Mouse (Mus musculus) liver, embryonic 14.5 days (tissue): Measurements from ENCODE around the gene Gtsf1. TPM values are rescaled to one million over a fixed set of nuclear protein-coding genes. Genes with fewer than 3 reads are reported as not detected.

Source experiments
- ATAC-seq: fragments of 200-750 bp; cut with Nextera tagmentation; 2 replicates; pipeline ENCODE4 v1.8.0; 2017; ENCODE audit warnings: moderate number of reproducible peaks, mild to moderate bottlenecking, moderate library complexity; ENCODE audit not compliant: insufficient read depth
- DNase-seq, 3 experiments: peaks; one replicate each; pipeline ENCODE4 v3.0.0-alpha.2; 2012 to 2013; ENCODE audit warnings: low read depth in 3 of 3, low spot score in 3 of 3
- H3K27ac ChIP-seq: fragments of 300-500 bp; sonication (generic); 2 replicates; pipeline ENCODE4 v1.5.1; 2014; ENCODE audit warnings: moderate library complexity, mild to moderate bottlenecking, control low read depth, inconsistent platforms
- H3K27me3 ChIP-seq: fragments of 300-500 bp; sonication (generic); 2 replicates; pipeline ENCODE4 v1.6.1; 2014; ENCODE audit warnings: mild to moderate bottlenecking, low read length, moderate library complexity; ENCODE audit not compliant: control insufficient read depth, insufficient read depth
- H3K36me3 ChIP-seq: fragments of 300-500 bp; sonication (generic); replicated peaks from 2 replicates; pipeline ENCODE4 v1.6.1; 2014; ENCODE audit warnings: low read depth; ENCODE audit not compliant: control insufficient read depth, insufficient read depth
- H3K4me1 ChIP-seq, 2 experiments: fragments of 200-500 bp in 1 of 2; fragments of 300-500 bp in 1 of 2; sonication (generic) in 1 of 2; replicated peaks; 2 replicates each; pipeline ENCODE4 v1.6.1; 2012 to 2014; ENCODE audit warnings: antibody characterized with exemption in 1 of 2, inconsistent platforms in 1 of 2, low read length in 1 of 2; ENCODE audit not compliant: control insufficient read depth in 2 of 2, insufficient read depth in 2 of 2
- H3K4me2 ChIP-seq: fragments of 300-500 bp; sonication (generic); 2 replicates; pipeline ENCODE4 v1.6.1; 2014; ENCODE audit warnings: low read depth, mild to moderate bottlenecking, control low read depth, moderate library complexity
- H3K4me3 ChIP-seq, 2 experiments: fragments of 200-500 bp in 1 of 2; fragments of 300-500 bp in 1 of 2; sonication (generic) in 1 of 2; 2 replicates each; pipeline ENCODE4 v1.5.1; 2012 to 2014; ENCODE audit warnings: low read depth in 2 of 2, low read length in 2 of 2, mild to moderate bottlenecking in 2 of 2, control low read depth in 1 of 2, inconsistent platforms in 1 of 2, moderate library complexity in 1 of 2; ENCODE audit not compliant: insufficient read depth in 1 of 2
- H3K9ac ChIP-seq: fragments of 300-500 bp; sonication (generic); replicated peaks from 2 replicates; pipeline ENCODE4 v1.6.1; 2014; ENCODE audit warnings: mild to moderate bottlenecking, control low read depth, moderate library complexity
- H3K9me3 ChIP-seq: fragments of 300-500 bp; sonication (generic); 2 replicates; pipeline ENCODE4 v1.6.1; 2016; ENCODE audit warnings: low read length, mixed read lengths; ENCODE audit not compliant: control insufficient read depth
- CTCF ChIP-seq: IDR thresholded peaks from 2 replicates; pipeline ENCODE4 v1.5.1; 2016; ENCODE audit warnings: antibody characterized with exemption, low read depth, control low read depth
- EP300 ChIP-seq: IDR thresholded peaks from 2 replicates; pipeline ENCODE4 v1.6.1; 2016; ENCODE audit warnings: antibody characterized with exemption, low read depth
- WGBS: fragments of 180-500 bp; shearing (Covaris S2); extraction: QIAGEN DNeasy Blood & Tissue Kit; methylation state at CpG from one replicate; pipeline ENCODE4 v1.1.7; 2014; ENCODE audit not compliant: insufficient replicate concordance; 5-methylcytosine and 5-hydroxymethylcytosine counted together
- polyA plus RNA-seq, 2 experiments: library from polyadenylated mRNA; depleted of rRNA in 1 of 2; stranded (reverse) in 1 of 2; unstranded in 1 of 2; fragments of >200 nt; fragmentation: Nextera tagmentation in 1 of 2; extraction: Ambion mirVana in 1 of 2; gene quantifications; 2 replicates each; pipeline versions ENCODE4 v1.2.1 to v1.2.3; 2012 to 2014

The Gtsf1 gene
- polyA plus RNA-seq, 2 experiments = not detected

- peaks cover 0 to 9% of the 10 kb centered on the region in 2 experiments; a peak in 2 of 4 replicates for H3K4me1 ChIP-seq
- no peaks in the 10 kb centered on the region for H3K36me3 ChIP-seq
- H3K27me3 ChIP-seq = no peaks in the 10 kb centered on the region; the same call in 1 of the 2 replicates
- H3K4me3 ChIP-seq = no peak overlapping the region
- ATAC-seq = no peak
- no peak overlapping the region for H3K27ac ChIP-seq
- no peak overlapping the region for H3K9ac ChIP-seq
- TF ChIP-seq EP300 = no peak
- no peak for TF ChIP-seq CTCF
- WGBS = 34% methylated on average over 2 of the region's 2 CpGs
- no peaks in the 10 kb centered on the region for H3K9me3 ChIP-seq
- H3K4me2 ChIP-seq = no peak overlapping the region
- no peak for DNase-seq
Observed at GRCm38 (mm10) chr15:103371208-103371607, 59.1 kb downstream of the Gtsf1 start.

DNA sequence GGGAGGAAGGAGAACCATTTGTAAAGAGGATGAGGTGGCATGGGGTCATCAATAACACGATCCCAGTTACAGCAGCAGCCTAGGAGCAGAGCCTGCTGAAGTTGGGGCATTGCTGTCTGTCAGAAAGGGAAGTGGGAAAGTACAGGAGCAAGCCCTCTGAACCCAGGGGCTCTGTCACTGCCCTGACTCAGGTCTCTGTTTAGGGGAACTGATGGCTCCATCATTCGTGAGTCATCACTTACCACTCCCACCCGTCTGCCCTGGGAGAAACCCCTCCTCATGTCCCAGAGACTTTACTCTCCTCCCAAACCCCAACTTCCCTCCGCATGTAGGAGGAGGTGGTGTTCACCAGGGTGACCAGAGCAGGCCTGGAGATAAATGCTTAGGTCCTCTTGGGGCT is 59.8 kb downstream of the Gtsf1 start:
- Histone ChIP-seq H3K27ac (no peak overlapping the region), H3K4me3 (no peak overlapping the region), H3K4me1 (peaks cover 0 to 9% of the 10 kb centered on the region in 2 experiments; a peak in 2 of 4 replicates), H3K36me3 (no peaks in the 10 kb centered on the region), H3K9me3 (no peaks in the 10 kb centered on the region), H3K27me3 (no peaks in the 10 kb centered on the region; the same call in 1 of the 2 replicates), H3K9ac (no peak overlapping the region), H3K4me2 (no peak overlapping the region)
- WGBS = 7% methylated on average over 4 of the region's 4 CpGs
- no peak for DNase-seq
- no peak for ATAC-seq
- TF ChIP-seq EP300 = no peak
- no peak for TF ChIP-seq CTCF

- no peak for ATAC-seq
- Histone ChIP-seq H3K27me3 (no peaks in the 10 kb centered on the region; the same call in 1 of the 2 replicates), H3K27ac (no peak overlapping the region), H3K4me3 (no peak overlapping the region), H3K4me1 (peaks cover 0 to 17% of the 10 kb centered on the region in 2 experiments; a peak in 3 of 4 replicates), H3K9ac (no peak overlapping the region), H3K4me2 (no peak overlapping the region), H3K9me3 (no peaks in the 10 kb centered on the region), H3K36me3 (no peaks in the 10 kb centered on the region)
- no peak for DNase-seq
- 61% methylated on average over 1 of the region's 1 CpGs for WGBS
- TF ChIP-seq CTCF (no peak), EP300 (no peak)
Observed at GRCm38 (mm10) chr15:103369123-103369522, 61.1 kb downstream of the Gtsf1 start.

DNA sequence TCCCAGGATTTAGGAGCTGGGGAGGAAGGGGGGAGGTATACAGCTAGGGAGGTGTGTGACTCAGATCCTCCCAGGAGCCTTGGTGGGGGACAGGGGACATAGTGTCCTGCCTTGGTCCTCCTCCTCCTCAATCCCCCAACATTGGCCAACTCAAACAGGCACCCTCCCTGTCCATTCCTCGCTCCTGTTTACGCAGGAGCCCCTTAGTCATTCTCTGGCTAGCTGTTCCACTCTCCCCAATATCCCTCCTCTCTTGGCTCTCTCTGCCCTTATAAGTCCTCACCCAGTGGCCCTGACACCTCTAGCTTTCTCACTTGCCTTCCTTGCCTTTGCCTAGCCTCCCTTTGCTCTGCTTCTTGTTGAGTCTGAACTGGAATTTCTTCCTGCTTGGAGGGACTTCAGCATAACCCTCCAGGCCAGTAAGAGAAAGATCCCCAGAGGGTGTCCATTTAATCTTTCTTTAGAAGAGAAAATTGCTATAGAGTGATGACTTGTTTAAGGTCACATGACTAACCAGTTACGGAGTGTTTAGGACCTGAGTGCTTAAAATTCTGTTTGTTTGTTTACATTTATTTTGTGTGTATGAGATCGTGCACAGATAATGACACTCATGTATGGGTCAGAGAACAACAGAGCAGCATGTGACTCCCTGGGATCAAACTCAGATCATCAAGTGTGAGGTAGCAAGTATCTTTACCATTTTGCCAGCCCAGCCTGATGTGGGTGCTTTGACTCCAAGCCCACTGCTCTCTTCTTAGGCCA is 61.9 kb downstream of the Gtsf1 start:
- ATAC-seq (no peak), DNase-seq (no peak)
- TF ChIP-seq CTCF (no peak), EP300 (no peak)
- Histone ChIP-seq H3K4me3 (no peak overlapping the region), H3K4me2 (no peak overlapping the region), H3K4me1 (peaks cover 0 to 22% of the 10 kb centered on the region in 2 experiments; a peak in 3 of 4 replicates), H3K9ac (no peak overlapping the region), H3K9me3 (no peaks in the 10 kb centered on the region), H3K27ac (no peak overlapping the region), H3K36me3 (no peaks in the 10 kb centered on the region), H3K27me3 (no peaks in the 10 kb centered on the region; the same call in 1 of the 2 replicates)
- 75% methylated on average over 4 of the region's 4 CpGs for whole genome bisulfite sequencing

GRCm38 (mm10) chr15:103366376-103367149 is 63.7 kb downstream of the Gtsf1 start, which contains the start of gene Itga5:
Gene Itga5, minus strand, starts transcription at chr15:103366763.
- peaks cover 0 to 36% of the 10 kb centered on the region in 2 experiments for H3K4me1 ChIP-seq
- TF ChIP-seq CTCF (no peak), EP300 (no peak)
- under 1% methylated on average over 50 of the region's 51 CpGs for WGBS

More at GRCm38 (mm10) chr15:103366376-103367149, 63.7 kb downstream of the Gtsf1 start, which contains the start of gene Itga5:
- ATAC-seq (peak; percentile 22), DNase-seq (no peak)
- Histone ChIP-seq H3K4me3 (peak within 1 kb of the TSS; percentile 63 to 74), H3K4me2 (peak within 1 kb of the TSS; percentile 82), H3K9me3 (no peaks in the 10 kb centered on the region), H3K36me3 (no peaks in the 10 kb centered on the region), H3K9ac (peak within 1 kb of the TSS; percentile 71), H3K27me3 (no peaks in the 10 kb centered on the region; the same call in 1 of the 2 replicates), H3K27ac (peak within 1 kb of the TSS; percentile 1)
